Comparison of ENCODE assay signal across 9 mouse cellular contexts in genomic region chr16:78931287-78932025, GRCm38 (mm10). TPM values are rescaled to one million over a fixed set of nuclear protein-coding genes. Genes with fewer than 3 reads are reported as not detected.
A peak's percentile ranks its signal among the peaks of the same experiment; 100 is the strongest.
DNase-seq lines count a peak whose midpoint lies in the region; ATAC-seq and TF ChIP-seq lines count a peak whose summit lies in the region.
"Had no signal": no experiment of that assay in that cellular context is flagged by ENCODE, and none has a peak within 500 bp of the region (broad histone marks: within the 10 kb centered on the region; RNA-seq: fewer than 3 reads in every experiment).

No protein-coding gene starts in this region.

- H3K27ac ChIP-seq in kidney, embryonic 16.5 days (ENCODE audit: low read length) = no peak overlapping the region
- no peak overlapping the region for H3K27ac ChIP-seq in embryonic facial prominence, embryonic 14.5 days (replicated peaks; ENCODE audit: low read depth, low read length)
- H3K27ac ChIP-seq in intestine, postnatal 0 days (ENCODE audit: low read depth, low read length) = no peak overlapping the region
- H3K27ac ChIP-seq in neural tube, embryonic 12.5 days = no peak overlapping the region
- H3K27ac ChIP-seq: liver, embryonic 14.5 days had no signal

- peaks cover 7% of the 10 kb centered on the region; the same call in 1 of the 2 replicates for H3K4me1 ChIP-seq in kidney, embryonic 16.5 days (ENCODE audit: insufficient read depth, low read length)
- H3K4me1 ChIP-seq in embryonic facial prominence, embryonic 14.5 days (ENCODE audit: control insufficient read depth, insufficient read depth, low read length) = no peaks in the 10 kb centered on the region
- H3K4me1 ChIP-seq in intestine, postnatal 0 days (replicated peaks; ENCODE audit: control insufficient read depth, insufficient read depth, low read length) = no peaks in the 10 kb centered on the region
- H3K4me1 ChIP-seq in neural tube, embryonic 12.5 days = peaks cover 7% of the 10 kb centered on the region; the same call in 1 of the 2 replicates

- intact Hi-C loops in heart, postnatal 36 days (cut with DNase I) = no loop called here

- no peaks in the 10 kb centered on the region for H3K9me3 ChIP-seq in kidney, embryonic 16.5 days (ENCODE audit: low read length)
- no peaks in the 10 kb centered on the region for H3K9me3 ChIP-seq in embryonic facial prominence, embryonic 14.5 days (ENCODE audit: control insufficient read depth, low read length)
- H3K9me3 ChIP-seq in intestine, postnatal 0 days (ENCODE audit: control insufficient read depth) = no peaks in the 10 kb centered on the region
- no peaks in the 10 kb centered on the region for H3K9me3 ChIP-seq in neural tube, embryonic 12.5 days

- H3K4me2 ChIP-seq in kidney, embryonic 16.5 days (replicated peaks; ENCODE audit: low read depth, low read length) = peak overlapping the region; percentile 91
- H3K4me2 ChIP-seq in embryonic facial prominence, embryonic 14.5 days (ENCODE audit: low read depth, low read length) = peak overlapping the region; percentile 68
- peak overlapping the region; percentile 61 for H3K4me2 ChIP-seq in intestine, postnatal 0 days (replicated peaks; ENCODE audit: low read depth)
- peak overlapping the region; percentile 95 for H3K4me2 ChIP-seq in neural tube, embryonic 12.5 days (replicated peaks)

- peak overlapping the region; percentile 44; the same call in 1 of the 2 replicates for H3K9ac ChIP-seq in kidney, embryonic 16.5 days (replicated peaks; ENCODE audit: low read length)
- peak overlapping the region; percentile 57 for H3K9ac ChIP-seq in embryonic facial prominence, embryonic 14.5 days (ENCODE audit: low read depth, low read length)
- no peak overlapping the region for H3K9ac ChIP-seq in intestine, postnatal 0 days (ENCODE audit: low read depth, low read length)
- peak overlapping the region; percentile 55; the same call in 1 of the 2 replicates for H3K9ac ChIP-seq in neural tube, embryonic 12.5 days
- H3K9ac ChIP-seq: liver, embryonic 14.5 days had no signal

- TF ChIP-seq CTCF in intestine, postnatal 0 days (IDR thresholded peaks at IDR 0.05; ENCODE audit: low read depth) = no peak

- peaks cover 9% of the 10 kb centered on the region; the same call in 1 of the 2 replicates for H3K27me3 ChIP-seq in kidney, embryonic 16.5 days (ENCODE audit: insufficient read depth, low read length)
- H3K27me3 ChIP-seq in embryonic facial prominence, embryonic 14.5 days (replicated peaks; ENCODE audit: control insufficient read depth, insufficient read depth, low read length) = no peaks in the 10 kb centered on the region; the same call in 1 of the 2 replicates
- H3K27me3 ChIP-seq in intestine, postnatal 0 days (replicated peaks; ENCODE audit: control insufficient read depth, insufficient read depth, low read length) = no peaks in the 10 kb centered on the region
- H3K27me3 ChIP-seq in neural tube, embryonic 12.5 days (replicated peaks) = 0 out of 2 replicates have a peak, but pooled peaks cover 3% of the 10 kb centered on the region

- peak overlapping the region; percentile 47 for H3K4me3 ChIP-seq in kidney, embryonic 16.5 days (ENCODE audit: low read length)
- H3K4me3 ChIP-seq in embryonic facial prominence, embryonic 14.5 days (ENCODE audit: low read depth, low read length) = peak overlapping the region; percentile 43
- H3K4me3 ChIP-seq in intestine, postnatal 0 days (ENCODE audit: low read depth, low read length) = peak overlapping the region; percentile 37
- H3K4me3 ChIP-seq in neural tube, embryonic 12.5 days = peak overlapping the region; percentile 43

- DNase-seq in kidney, adult 11 months = no peak
- peak; percentile 13 for DNase-seq in embryonic facial prominence, embryonic 14.5 days (ENCODE audit: low spot score)
- no peak for DNase-seq in layer of hippocampus, adult 9-11 months
- DNase-seq in heart, postnatal 36 days = no peak
- no peak for DNase-seq in Muller cell, postnatal 12 days (ENCODE audit: inconsistent ontology term)

- WGBS in kidney, embryonic 16.5 days = 12% methylated on average over 16 of the region's 16 CpGs
- 11% methylated on average over 16 of the region's 16 CpGs for WGBS in embryonic facial prominence, embryonic 14.5 days
- 13% methylated on average over 16 of the region's 16 CpGs for WGBS in intestine, postnatal 0 days
- WGBS in neural tube, embryonic 12.5 days = 13% methylated on average over 16 of the region's 16 CpGs

- ATAC-seq in kidney, embryonic 16.5 days (ENCODE audit: low FRiP score, low TSS enrichment) = peak; percentile 75
- peak; percentile 42; the same call in 1 of the 2 replicates for ATAC-seq in embryonic facial prominence, embryonic 14.5 days (ENCODE audit: low read depth)
- no peak for ATAC-seq in intestine, postnatal 0 days
- ATAC-seq in neural tube, embryonic 12.5 days (ENCODE audit: low FRiP score, low read depth) = peak; percentile 54; the same call in 1 of the 2 replicates

- no peaks in the 10 kb centered on the region for H3K36me3 ChIP-seq in kidney, embryonic 16.5 days (ENCODE audit: insufficient read depth, low read length)
- H3K36me3 ChIP-seq in embryonic facial prominence, embryonic 14.5 days (ENCODE audit: control insufficient read depth, insufficient read depth, low read length) = no peaks in the 10 kb centered on the region
- no peaks in the 10 kb centered on the region for H3K36me3 ChIP-seq in intestine, postnatal 0 days (ENCODE audit: control insufficient read depth, insufficient read depth)
- H3K36me3 ChIP-seq in neural tube, embryonic 12.5 days = no peaks in the 10 kb centered on the region

RNA-seq across cellular contexts. Expression of gene Chodl, which starts 0.7 kb away (rescaled TPM):
- 0.67 and 1.4 TPM in 2 replicates for polyA plus RNA-seq in kidney, embryonic 16.5 days (2015; fragmentation: Nextera tagmentation; extraction: Ambion mirVana)
- 59.6 and 62.3 TPM in 2 replicates for polyA plus RNA-seq in embryonic facial prominence, embryonic 14.5 days (2014; fragmentation: Nextera tagmentation; extraction: Ambion mirVana)
- 17.5 and 19.7 TPM in 2 replicates for polyA plus RNA-seq in intestine, postnatal 0 days (2015; fragmentation: Nextera tagmentation; extraction: Ambion mirVana)
- polyA plus RNA-seq in neural tube, embryonic 12.5 days (2016; fragmentation: Nextera tagmentation; extraction: Ambion mirVana) = 17.0 and 20.5 TPM in 2 replicates
- under 1 TPM; 0.11 to 0.24 TPM for total RNA-seq in heart, postnatal 36 days (2021)
